Mouse (Mus musculus) small intestine, adult 2 months (tissue): ENCODE data around the gene Ublcp1.

Experiments used
- CTCF ChIP-seq: fragments of 200-500 bp; IDR thresholded peaks from 2 replicates; pipeline ENCODE4 v1.5.1; 2012; ENCODE audit warnings: low read depth, mild to moderate bottlenecking, control low read depth, inconsistent platforms, low read length, moderate library complexity, mixed read lengths; ENCODE audit not compliant: insufficient replicate concordance, insufficient read length; ENCODE audit errors: extremely low read depth
- POLR2A ChIP-seq: fragments of 200-500 bp; IDR thresholded peaks from 2 replicates; pipeline ENCODE4 v1.6.1; 2012; ENCODE audit warnings: low read depth, mild to moderate bottlenecking, control low read depth, inconsistent platforms, low read length, moderate library complexity

DNA sequence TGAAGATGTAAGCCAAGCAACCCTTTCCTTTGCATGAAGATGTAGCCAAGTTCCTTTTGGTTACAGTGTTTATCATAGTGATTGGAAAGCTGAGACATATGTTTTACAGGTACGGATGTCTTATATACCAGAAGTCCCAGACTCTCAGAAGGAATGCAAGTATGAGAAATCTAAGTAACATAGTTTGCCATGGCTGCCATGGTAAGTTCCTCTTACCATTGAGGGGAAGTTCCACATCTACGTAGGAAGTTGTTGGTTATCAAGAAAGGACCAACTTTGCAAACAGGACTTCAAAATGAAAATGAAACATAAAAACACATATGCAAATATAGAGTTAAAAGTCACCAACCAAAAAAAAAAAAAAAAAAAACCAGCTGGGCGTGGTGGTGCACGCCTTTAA is 8.1 kb upstream of the Ublcp1 start:
- TF ChIP-seq POLR2A (no peak), CTCF (no peak)
